Mouse (Mus musculus) thymus, adult 2 months (tissue): ENCODE measurements around the gene Cysrt1. TPM values are rescaled to one million over a fixed set of nuclear protein-coding genes. Genes with fewer than 3 reads are reported as not detected.

Source experiments
- DNase-seq: peaks from one replicate; pipeline ENCODE4 v3.0.0; 2021
- H3K27ac ChIP-seq: fragments of 200-500 bp; 2 replicates; pipeline ENCODE4 v1.5.1; 2012; ENCODE audit warnings: low read length, control low read depth; ENCODE audit not compliant: control insufficient read depth, insufficient read depth
- H3K27me3 ChIP-seq: fragments of 200-500 bp; 2 replicates; pipeline ENCODE4 v1.6.1; 2012; ENCODE audit warnings: mild to moderate bottlenecking, low read length, moderate library complexity, mixed read lengths; ENCODE audit not compliant: control insufficient read depth, insufficient read depth
- H3K36me3 ChIP-seq: fragments of 200-500 bp; 2 replicates; pipeline ENCODE4 v1.6.1; 2012; ENCODE audit warnings: mild to moderate bottlenecking, low read length, moderate library complexity; ENCODE audit not compliant: control insufficient read depth, insufficient read depth
- H3K4me1 ChIP-seq: fragments of 200-500 bp; replicated peaks from 2 replicates; pipeline ENCODE4 v1.6.1; 2012; ENCODE audit warnings: low read length; ENCODE audit not compliant: control insufficient read depth, insufficient read depth
- H3K4me3 ChIP-seq: fragments of 200-500 bp; 2 replicates; pipeline ENCODE4 v1.5.1; 2012; ENCODE audit warnings: mild to moderate bottlenecking, low read length, control low read depth, moderate library complexity; ENCODE audit not compliant: control insufficient read depth, insufficient read depth
- CTCF ChIP-seq: fragments of 200-500 bp; IDR thresholded peaks from 2 replicates; pipeline ENCODE4 v1.5.1; 2012; ENCODE audit warnings: mild to moderate bottlenecking, control low read depth, low read length, moderate library complexity, borderline replicate concordance; ENCODE audit not compliant: control insufficient read depth, poor library complexity, insufficient read depth; ENCODE audit errors: extremely low read depth
- POLR2A ChIP-seq: fragments of 200-500 bp; IDR thresholded peaks from 2 replicates; pipeline ENCODE4 v1.6.1; 2012; ENCODE audit warnings: mild to moderate bottlenecking, low read length, control low read depth, moderate library complexity; ENCODE audit not compliant: control insufficient read depth, poor library complexity, insufficient read depth; ENCODE audit errors: extremely low read depth
- WGBS: fragments of 180-500 bp; shearing (Covaris S2); methylation state at CpG from one replicate; pipeline ENCODE4 v1.1.7; 2018; 5-methylcytosine and 5-hydroxymethylcytosine counted together
- polyA plus RNA-seq: library from polyadenylated mRNA; depleted of rRNA; stranded (reverse); fragments of >200 nt; gene quantifications from 2 replicates; pipeline ENCODE4 v1.2.3, GENCODE M21; 2012

Cysrt1 gene
- polyA plus RNA-seq, 1 experiment, result 2.1 TPM

- 95% methylated on average over 6 of the region's 6 CpGs for WGBS
- H3K4me1 ChIP-seq, result no peaks in the 10 kb centered on the region
- no peak within 1 kb of the TSS for H3K27ac ChIP-seq
- H3K4me3 ChIP-seq, result no peak within 1 kb of the TSS
- DNase-seq, result no peak
- peaks cover 18% of the 10 kb centered on the region for H3K36me3 ChIP-seq
- H3K27me3 ChIP-seq, result peaks cover 17% of the 10 kb centered on the region
- TF ChIP-seq POLR2A, result no peak
- TF ChIP-seq CTCF, result no peak
Measured at GRCm38 (mm10) chr2:25287927-25288649, 45.8 kb upstream of the Cysrt1 start, which contains the start of gene Tmem210. Gene Tmem210, plus strand, starts transcription at chr2:25288145.

DNA sequence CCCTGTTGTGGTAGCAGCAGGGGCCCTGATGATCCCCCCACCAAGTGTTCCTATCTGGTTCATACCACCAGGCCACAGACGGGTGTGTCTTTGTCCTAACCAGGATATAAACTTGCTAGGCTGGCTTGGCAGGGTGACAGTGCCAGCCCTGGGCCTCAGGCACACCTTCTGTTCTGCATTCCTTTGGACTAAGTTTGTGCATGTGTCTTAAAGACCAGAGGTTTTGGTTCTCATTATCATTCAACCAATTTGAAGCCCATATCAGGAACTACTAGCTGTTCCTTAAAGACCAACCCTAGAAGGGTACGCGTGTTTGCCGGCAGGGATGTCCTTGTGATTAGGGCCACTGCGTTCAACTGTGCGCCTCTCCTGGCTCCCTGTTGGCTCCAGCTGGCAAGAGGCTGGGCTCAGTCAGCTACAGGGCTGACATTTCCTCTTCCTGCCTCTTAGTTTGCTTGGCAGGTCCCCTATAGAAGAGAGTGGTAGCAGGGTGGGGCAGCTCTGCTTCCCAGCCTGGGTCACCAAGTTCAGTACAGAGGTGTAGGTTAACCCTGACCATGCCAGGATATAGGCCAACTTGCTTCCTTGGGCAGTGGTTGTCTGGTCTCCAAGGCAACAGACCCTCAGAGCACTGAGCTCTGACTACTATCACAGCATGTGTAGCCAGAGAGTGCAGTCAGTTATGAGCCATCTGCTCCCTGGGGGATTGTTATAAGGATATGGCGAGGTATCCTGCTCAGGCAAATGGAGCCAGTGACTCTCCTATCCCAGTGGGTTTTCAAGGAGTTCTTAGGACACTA is 44.8 kb upstream of the Cysrt1 start:
- Histone ChIP-seq H3K4me3 (no peak overlapping the region), H3K27ac (no peak overlapping the region), H3K27me3 (peaks cover 12% of the 10 kb centered on the region), H3K36me3 (peaks cover 18% of the 10 kb centered on the region), H3K4me1 (no peaks in the 10 kb centered on the region)
- WGBS, result 65% methylated on average over 7 of the region's 7 CpGs
- no peak for DNase-seq
- TF ChIP-seq CTCF (no peak), POLR2A (no peak)

GRCm38 (mm10) chr2:25286314-25286713 is 44.1 kb upstream of the Cysrt1 start:
- Histone ChIP-seq H3K4me3 (no peak overlapping the region), H3K27ac (no peak overlapping the region), H3K27me3 (peaks cover 10% of the 10 kb centered on the region; the same call in 1 of the 2 replicates), H3K36me3 (peaks cover 18% of the 10 kb centered on the region), H3K4me1 (no peaks in the 10 kb centered on the region)
- WGBS, result 89% methylated on average over 1 of the region's 1 CpGs
- DNase-seq, result no peak
- TF ChIP-seq CTCF (no peak), POLR2A (no peak)

DNA sequence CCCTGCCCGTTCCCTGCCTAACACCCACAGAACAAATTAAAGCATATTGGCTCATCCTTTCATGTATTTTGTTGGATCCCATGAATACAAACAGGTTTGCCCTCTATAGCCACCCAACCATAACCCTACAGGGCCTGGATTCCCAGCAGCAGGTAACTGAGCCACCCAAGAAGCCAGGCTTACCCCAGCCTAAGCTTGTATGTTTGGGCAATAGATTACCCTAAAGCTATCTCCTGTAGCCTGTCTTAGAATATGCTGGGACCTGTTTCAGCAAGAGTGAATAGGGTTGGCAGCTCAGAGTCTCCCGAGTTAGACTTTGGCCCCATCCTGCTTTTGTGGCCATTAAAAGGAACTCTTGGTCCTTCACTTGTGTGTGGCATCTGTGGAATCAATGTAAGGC is 43.3 kb upstream of the Cysrt1 start:
- Histone ChIP-seq H3K4me3 (no peak overlapping the region), H3K4me1 (no peaks in the 10 kb centered on the region), H3K27ac (no peak overlapping the region), H3K36me3 (peaks cover 25% of the 10 kb centered on the region), H3K27me3 (peaks cover 6% of the 10 kb centered on the region; the same call in 1 of the 2 replicates)
- WGBS, result 97% methylated on average over 2 of the region's 2 CpGs
- DNase-seq, result no peak
- TF ChIP-seq POLR2A (no peak), CTCF (no peak)

DNA sequence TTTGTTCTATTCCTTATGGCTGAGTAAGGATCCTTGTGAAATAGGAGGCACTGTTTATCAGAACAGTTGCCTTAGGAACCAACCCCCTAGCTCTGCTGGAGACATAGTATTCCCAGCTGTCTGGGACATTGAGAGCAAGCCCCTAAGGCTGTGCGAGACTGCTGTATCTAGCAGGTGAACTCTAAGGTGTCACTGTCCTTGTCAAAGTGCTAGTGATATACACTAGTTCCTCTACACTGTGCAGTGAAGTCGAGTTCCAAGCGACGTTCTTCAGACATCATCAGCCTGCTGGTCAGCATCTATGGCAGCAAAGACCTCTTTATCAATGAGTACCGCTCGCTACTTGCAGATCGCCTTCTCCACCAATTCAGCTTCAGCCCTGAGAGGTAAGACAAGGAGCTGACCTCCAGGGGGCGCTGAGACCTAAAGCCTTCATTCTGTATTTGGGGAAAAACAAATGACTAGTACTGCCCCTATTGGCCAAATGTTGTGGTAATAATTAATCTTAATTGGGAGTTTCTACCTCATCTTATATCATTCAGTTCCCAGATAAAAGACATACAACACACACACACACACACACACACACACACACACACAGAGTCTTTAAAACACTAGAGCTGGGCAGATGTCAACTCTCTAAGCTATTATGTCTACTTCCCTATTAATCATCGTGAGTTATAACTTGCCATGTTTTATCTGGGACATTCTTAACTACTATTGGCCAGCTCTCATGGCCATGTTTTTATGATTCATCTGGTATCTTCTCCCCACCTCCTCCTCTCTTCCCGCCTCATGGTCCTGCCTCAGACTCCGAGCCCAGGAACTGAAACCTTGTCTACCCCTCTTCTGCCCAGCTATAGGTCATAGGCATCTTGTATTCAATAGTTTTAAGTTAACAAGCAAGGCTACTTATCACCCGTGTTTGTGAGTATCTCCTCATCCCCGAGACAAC is 37.0 kb upstream of the Cysrt1 start:
- no peak overlapping the region for H3K27ac ChIP-seq
- TF ChIP-seq CTCF, result no peak
- no peak for TF ChIP-seq POLR2A
- H3K27me3 ChIP-seq, result no peaks in the 10 kb centered on the region
- H3K4me3 ChIP-seq, result no peak overlapping the region
- H3K36me3 ChIP-seq, result peaks cover 55% of the 10 kb centered on the region
- peak; percentile 68 for DNase-seq
- H3K4me1 ChIP-seq, result no peaks in the 10 kb centered on the region
- 79% methylated on average over 13 of the region's 13 CpGs for WGBS

DNA sequence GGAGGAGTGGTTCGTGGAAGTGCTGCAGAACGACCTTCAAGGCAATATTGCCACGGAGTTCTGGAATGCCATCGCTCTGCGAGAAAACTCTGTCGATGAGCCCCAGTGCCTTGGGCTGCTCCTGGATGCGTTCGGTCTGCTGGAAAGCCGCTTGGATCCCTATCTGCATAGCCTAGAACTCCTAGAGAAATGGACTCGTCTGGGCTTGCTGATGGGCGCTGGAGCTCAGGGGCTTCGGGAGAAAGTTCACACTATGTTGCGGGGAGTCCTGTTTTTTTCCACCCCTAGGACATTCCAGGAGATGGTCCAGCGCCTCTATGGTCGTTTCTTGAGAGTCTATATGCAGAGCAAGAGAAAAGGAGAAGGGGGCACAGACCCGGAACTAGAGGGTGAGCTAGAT is 30.8 kb upstream of the Cysrt1 start:
- Histone ChIP-seq H3K4me3 (peak overlapping the region; percentile 87), H3K4me1 (peaks cover 17% of the 10 kb centered on the region), H3K27me3 (no peaks in the 10 kb centered on the region), H3K36me3 (peaks cover 40% of the 10 kb centered on the region), H3K27ac (no peak overlapping the region)
- 39% methylated on average over 16 of the region's 16 CpGs for WGBS
- no peak for DNase-seq
- TF ChIP-seq POLR2A (no peak), CTCF (no peak)
